Mouse (Mus musculus) ES-Bruce4 (cell line): ENCODE results near the gene Cfap54. TPM values are rescaled to one million over a fixed set of nuclear protein-coding genes. Genes with fewer than 3 reads are reported as not detected.
A peak's percentile ranks its signal among the peaks of the same experiment; 100 is the strongest.

Experiments used
- H3K27ac ChIP-seq: 2 replicates; pipeline ENCODE4 v1.5.1; 2012; ENCODE audit warnings: low read length, inconsistent platforms; ENCODE audit not compliant: insufficient read depth
- H3K27me3 ChIP-seq: 2 replicates; pipeline ENCODE4 v1.6.1; 2012; ENCODE audit warnings: mild to moderate bottlenecking, low read length, inconsistent platforms; ENCODE audit not compliant: control insufficient read depth, poor library complexity, insufficient read depth, severe bottlenecking
- H3K36me3 ChIP-seq: 2 replicates; pipeline ENCODE4 v1.6.1; 2012; ENCODE audit warnings: inconsistent platforms, mild to moderate bottlenecking, low read length, moderate library complexity; ENCODE audit not compliant: control insufficient read depth, poor library complexity, insufficient read depth, severe bottlenecking
- H3K4me1 ChIP-seq: one replicate; pipeline ENCODE4 v1.8.1; 2011; ENCODE audit warnings: low read length; ENCODE audit not compliant: control insufficient read depth, insufficient read depth
- H3K4me3 ChIP-seq: 2 replicates; pipeline ENCODE4 v1.5.1; 2011; ENCODE audit warnings: low read depth, mild to moderate bottlenecking, low read length
- H3K9ac ChIP-seq: 2 replicates; pipeline ENCODE4 v1.6.1; 2012; ENCODE audit warnings: low read depth, mild to moderate bottlenecking, inconsistent platforms; ENCODE audit not compliant: poor library complexity, severe bottlenecking
- H3K9me3 ChIP-seq: replicated peaks from 2 replicates; pipeline ENCODE4 v1.6.1; 2012; ENCODE audit warnings: mild to moderate bottlenecking, low read length, inconsistent platforms; ENCODE audit not compliant: control insufficient read depth, poor library complexity, insufficient read depth, severe bottlenecking
- CTCF ChIP-seq: IDR thresholded peaks from one replicate; pipeline ENCODE4 v1.8.1; 2011; ENCODE audit warnings: low read depth, low read length
- EP300 ChIP-seq: IDR thresholded peaks from 2 replicates; pipeline ENCODE4 v1.6.1; 2011; ENCODE audit warnings: low read depth, low read length; ENCODE audit not compliant: insufficient read depth
- POLR2A ChIP-seq: IDR thresholded peaks from one replicate; pipeline ENCODE4 v1.8.1; 2011; ENCODE audit warnings: low read length; ENCODE audit not compliant: insufficient read depth
- polyA plus RNA-seq: library from polyadenylated mRNA; stranded (reverse); fragments of >200 nt; gene quantifications from 2 replicates; pipeline ENCODE4 v1.2.4, GENCODE M21; 2011; ENCODE audit warnings: low read depth; ENCODE audit not compliant: missing spikeins, insufficient read depth, insufficient read length

Gene Cfap54
- polyA plus RNA-seq, 1 experiment: not detected

DNA sequence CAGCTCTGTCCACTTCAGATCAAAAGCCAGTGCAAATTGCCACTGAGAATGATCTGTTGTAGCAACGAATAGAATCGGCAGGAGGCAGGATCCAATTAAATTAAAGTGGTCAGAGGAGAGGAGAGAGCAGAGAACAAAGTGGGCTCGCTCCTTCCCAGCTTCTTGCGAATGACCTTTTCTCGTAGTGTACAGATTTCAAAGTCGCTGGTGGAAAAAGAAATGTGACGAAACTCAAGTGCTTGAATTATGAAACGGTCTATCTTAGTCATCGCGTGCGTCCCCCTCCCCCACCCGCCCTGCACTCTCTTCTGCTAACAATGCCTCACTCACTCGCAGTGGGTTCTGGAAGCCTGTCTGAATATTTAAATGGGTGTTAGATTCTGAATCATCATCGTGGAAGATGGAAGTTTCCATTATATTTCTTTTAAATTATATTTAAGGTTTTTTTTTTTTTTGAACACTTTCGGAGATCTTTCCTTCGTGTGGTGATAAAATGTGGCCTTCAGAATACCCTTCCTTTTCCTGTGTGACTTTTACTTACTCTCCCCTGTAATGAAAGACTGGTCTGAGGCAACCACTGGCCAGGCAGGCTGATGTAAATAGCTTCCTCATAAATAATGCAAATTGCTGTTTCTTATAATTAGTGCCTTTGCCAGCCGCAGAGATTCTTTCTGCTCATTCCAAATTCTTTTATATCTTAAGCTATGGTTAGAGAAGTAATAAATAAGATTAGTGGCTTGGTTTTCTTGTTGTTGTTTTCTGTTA is 2.0 kb upstream of the Cfap54 start:
- Histone ChIP-seq H3K9me3 (no peaks in the 10 kb centered on the region), H3K36me3 (no peaks in the 10 kb centered on the region), H3K4me1 (no peaks in the 10 kb centered on the region), H3K27ac (no peak overlapping the region), H3K9ac (peak overlapping the region; percentile 15; the same call in 1 of the 2 replicates), H3K4me3 (no peak overlapping the region), H3K27me3 (no peaks in the 10 kb centered on the region)
- TF ChIP-seq EP300: no peak
- TF ChIP-seq POLR2A: no peak
- TF ChIP-seq CTCF: no peak

DNA sequence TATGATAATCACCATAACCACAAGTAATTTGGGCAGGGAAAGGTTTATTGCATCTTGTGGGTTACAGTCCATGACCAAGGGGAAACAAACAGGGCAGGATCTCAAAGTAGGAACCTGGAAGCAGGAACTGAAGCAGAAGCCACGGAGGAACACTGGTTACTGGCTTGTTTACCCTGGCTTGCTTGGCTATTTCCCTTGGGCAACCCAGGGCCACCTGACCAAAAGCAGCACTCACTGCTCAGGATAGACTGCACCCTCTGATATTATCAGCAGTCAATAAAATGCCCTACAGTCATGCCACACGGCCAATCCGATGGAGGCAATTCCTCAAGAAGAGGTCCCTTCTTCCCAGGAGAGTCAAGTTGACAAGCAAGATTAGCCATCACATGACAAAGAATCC is 1.9 kb downstream of the Cfap54 start:
- H3K36me3 ChIP-seq: no peaks in the 10 kb centered on the region
- H3K9ac ChIP-seq: no peak overlapping the region
- no peaks in the 10 kb centered on the region for H3K27me3 ChIP-seq
- no peaks in the 10 kb centered on the region for H3K4me1 ChIP-seq
- no peak for TF ChIP-seq POLR2A
- TF ChIP-seq EP300: no peak
- no peak for TF ChIP-seq CTCF
- no peak overlapping the region for H3K4me3 ChIP-seq
- no peak overlapping the region for H3K27ac ChIP-seq
- H3K9me3 ChIP-seq: no peaks in the 10 kb centered on the region

DNA sequence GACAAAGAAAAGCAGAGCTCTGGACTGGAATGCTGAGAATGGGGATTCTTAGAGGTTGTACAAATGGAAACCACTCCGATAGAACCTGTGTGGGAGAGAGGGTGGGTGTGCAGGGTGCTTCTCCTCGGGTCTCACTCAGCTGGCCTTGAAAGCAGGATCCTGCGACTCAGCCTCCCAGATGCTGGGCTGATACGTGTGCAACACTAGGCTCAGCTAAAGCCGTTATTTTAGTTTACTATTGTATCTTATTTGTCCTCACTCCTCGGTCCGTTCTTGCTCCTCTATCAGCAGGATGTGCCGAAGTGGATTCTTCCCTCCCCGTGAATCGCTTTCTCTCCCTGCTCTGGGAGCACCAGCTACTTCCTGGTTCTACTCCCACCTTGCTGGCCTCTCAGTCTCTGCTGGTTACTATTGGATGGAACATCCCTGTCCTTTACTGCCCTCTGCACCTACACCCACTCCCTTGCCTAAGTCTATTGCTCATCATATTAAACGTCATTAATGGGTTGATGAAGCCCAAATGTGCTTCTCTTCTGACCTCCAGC is 3.4 kb downstream of the Cfap54 start:
- Histone ChIP-seq H3K9me3 (no peaks in the 10 kb centered on the region), H3K27me3 (no peaks in the 10 kb centered on the region), H3K4me1 (no peaks in the 10 kb centered on the region), H3K36me3 (no peaks in the 10 kb centered on the region), H3K4me3 (no peak overlapping the region), H3K27ac (no peak overlapping the region), H3K9ac (no peak overlapping the region)
- no peak for TF ChIP-seq EP300
- no peak for TF ChIP-seq CTCF
- no peak for TF ChIP-seq POLR2A

DNA sequence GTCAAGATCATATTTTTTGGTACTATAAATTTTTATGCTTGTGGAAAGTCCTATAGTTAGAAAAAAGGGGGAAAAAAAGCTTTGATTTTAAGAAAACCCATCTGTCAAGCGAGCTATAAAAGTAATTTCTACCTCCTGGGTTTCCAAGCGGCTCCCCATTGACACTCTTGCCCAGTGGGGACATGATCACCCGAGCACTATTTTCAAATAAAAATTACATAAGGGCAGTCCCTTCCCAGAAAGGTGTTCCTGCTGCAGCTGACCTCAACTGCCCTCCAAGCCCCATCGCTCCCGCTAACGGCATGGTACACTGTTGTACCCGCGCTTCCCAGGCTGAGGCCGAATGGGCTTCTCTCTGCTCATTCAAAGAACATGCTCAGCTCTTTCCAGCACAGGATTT is 5.0 kb downstream of the Cfap54 start:
- TF ChIP-seq POLR2A: no peak
- no peak for TF ChIP-seq CTCF
- no peak for TF ChIP-seq EP300
- Histone ChIP-seq H3K36me3 (no peaks in the 10 kb centered on the region), H3K27ac (no peak overlapping the region), H3K9me3 (no peaks in the 10 kb centered on the region), H3K9ac (no peak overlapping the region), H3K4me3 (no peak overlapping the region), H3K27me3 (no peaks in the 10 kb centered on the region), H3K4me1 (no peaks in the 10 kb centered on the region)

DNA sequence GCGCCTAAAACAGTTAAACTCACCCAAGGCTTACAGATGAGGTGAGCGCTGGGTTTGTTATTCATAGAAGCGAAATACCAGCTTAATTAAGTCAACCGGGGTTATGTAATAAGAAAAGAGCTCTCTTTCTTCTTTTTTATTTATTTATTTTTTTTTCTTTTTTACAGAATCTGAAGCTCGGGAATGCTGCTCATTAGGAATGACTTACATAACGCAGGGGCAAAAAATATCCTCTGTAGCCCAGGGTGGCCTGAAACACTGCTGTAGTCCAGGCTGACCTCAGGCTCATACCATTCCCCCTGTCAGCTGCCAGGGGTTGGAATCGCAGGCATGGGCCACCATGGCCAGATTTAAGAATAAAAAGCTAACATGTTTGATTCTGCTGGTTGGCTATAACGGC is 5.6 kb downstream of the Cfap54 start:
- Histone ChIP-seq H3K9me3 (no peaks in the 10 kb centered on the region), H3K27me3 (no peaks in the 10 kb centered on the region), H3K36me3 (no peaks in the 10 kb centered on the region), H3K9ac (no peak overlapping the region), H3K4me3 (no peak overlapping the region), H3K4me1 (no peaks in the 10 kb centered on the region), H3K27ac (no peak overlapping the region)
- TF ChIP-seq POLR2A: no peak
- no peak for TF ChIP-seq CTCF
- no peak for TF ChIP-seq EP300

DNA sequence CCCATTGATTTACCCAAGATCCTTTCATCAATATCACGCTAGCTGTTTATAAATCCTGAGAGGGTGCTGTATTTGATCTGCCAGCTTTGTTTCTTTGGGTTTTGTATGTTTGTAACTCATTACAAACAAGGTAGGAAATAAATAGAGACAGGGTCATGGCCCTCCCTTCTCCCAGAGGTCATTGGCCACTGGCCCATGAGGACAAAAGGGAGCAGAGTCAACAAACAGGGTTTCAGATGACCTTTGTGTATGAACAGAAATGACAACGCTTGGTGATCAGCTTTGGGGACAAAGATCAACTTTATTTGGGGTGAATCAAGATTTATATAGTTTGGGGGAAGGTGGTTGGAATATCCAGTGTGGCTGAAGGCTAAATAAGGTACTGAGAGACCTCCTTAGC is 8.6 kb downstream of the Cfap54 start:
- H3K36me3 ChIP-seq: no peaks in the 10 kb centered on the region
- H3K9ac ChIP-seq: no peak overlapping the region
- H3K4me3 ChIP-seq: no peak overlapping the region
- H3K4me1 ChIP-seq: no peaks in the 10 kb centered on the region
- TF ChIP-seq POLR2A (no peak), CTCF (no peak), EP300 (no peak)
- H3K27me3 ChIP-seq: no peaks in the 10 kb centered on the region
- no peak overlapping the region for H3K27ac ChIP-seq
- peaks cover 5% of the 10 kb centered on the region for H3K9me3 ChIP-seq
